Comparison of ENCODE assay signal across 27 mouse cellular contexts in genomic region chr9:112344792-112345191, GRCm38 (mm10).
DNase-seq lines count a peak whose midpoint lies in the region; ATAC-seq and TF ChIP-seq lines count a peak whose summit lies in the region.
"Had no signal": no experiment of that assay in that cellular context is flagged by ENCODE, and none has a peak within 500 bp of the region (broad histone marks: within the 10 kb centered on the region; RNA-seq: fewer than 3 reads in every experiment).

No protein-coding gene starts in this region.

- intact Hi-C loops in gastrocnemius, postnatal 14 days (cut with DNase I; ENCODE audit: low total_unique reads): no loop called here

- H3K4me2 ChIP-seq in limb, embryonic 11.5 days (ENCODE audit: low read depth, severe bottlenecking): no peak overlapping the region
- H3K4me2 ChIP-seq in myocyte (ENCODE audit: low read depth): peak overlapping the region; percentile 38
- H3K4me2 ChIP-seq in hindbrain, embryonic 14.5 days (replicated peaks): no peak overlapping the region
- H3K4me2 ChIP-seq: heart, embryonic 12.5 days; hindbrain, embryonic 13.5 days; midbrain, embryonic 15.5 days had no signal

- no peak overlapping the region for H3K27ac ChIP-seq in limb, embryonic 11.5 days (replicated peaks; ENCODE audit: low read depth, low read length)
- no peak overlapping the region for H3K27ac ChIP-seq in limb, embryonic 10.5 days
- no peak overlapping the region for H3K27ac ChIP-seq in hindbrain, embryonic 14.5 days
- H3K27ac ChIP-seq: hindbrain, embryonic 13.5 days; left cerebral cortex, adult 2 months; midbrain, embryonic 15.5 days; stomach, postnatal 0 days had no signal

- no peak for TF ChIP-seq POLR2A in myocyte (IDR thresholded peaks at IDR 0.05; ENCODE audit: insufficient read length, low read depth)

- no peaks in the 10 kb centered on the region for H3K36me3 ChIP-seq in limb, embryonic 11.5 days (ENCODE audit: control insufficient read depth, insufficient read depth, low read length)
- H3K36me3 ChIP-seq in limb, embryonic 10.5 days: no peaks in the 10 kb centered on the region
- H3K36me3 ChIP-seq in myocyte (ENCODE audit: control insufficient read depth, insufficient read depth): no peaks in the 10 kb centered on the region
- H3K36me3 ChIP-seq in hindbrain, embryonic 14.5 days (replicated peaks; ENCODE audit: control insufficient read depth, insufficient read depth): no peaks in the 10 kb centered on the region
- H3K36me3 ChIP-seq: heart, embryonic 12.5 days; hindbrain, embryonic 13.5 days; midbrain, embryonic 15.5 days had no signal

- H3K9me3 ChIP-seq in limb, embryonic 11.5 days (ENCODE audit: control insufficient read depth, low read length): no peaks in the 10 kb centered on the region
- no peaks in the 10 kb centered on the region for H3K9me3 ChIP-seq in limb, embryonic 10.5 days (replicated peaks)
- H3K9me3 ChIP-seq in hindbrain, embryonic 14.5 days (ENCODE audit: control insufficient read depth, low read length): no peaks in the 10 kb centered on the region
- H3K9me3 ChIP-seq: heart, embryonic 12.5 days; hindbrain, embryonic 13.5 days; midbrain, embryonic 15.5 days had no signal

- H3K4me3 ChIP-seq in limb, embryonic 11.5 days (ENCODE audit: low read depth, low read length): no peak overlapping the region
- no peak overlapping the region for H3K4me3 ChIP-seq in limb, embryonic 10.5 days
- H3K4me3 ChIP-seq in myocyte: no peak overlapping the region
- H3K4me3 ChIP-seq in hindbrain, embryonic 14.5 days (replicated peaks; ENCODE audit: low read length): no peak overlapping the region
- H3K4me3 ChIP-seq: erythroblast, embryonic 14.5 days; heart, embryonic 12.5 days; hindbrain, embryonic 13.5 days; left cerebral cortex, adult 2 months; midbrain, embryonic 15.5 days had no signal

- H3K79me2 ChIP-seq in myocyte (ENCODE audit: control insufficient read depth, insufficient read depth): no peaks in the 10 kb centered on the region

- H3K9ac ChIP-seq in limb, embryonic 11.5 days (ENCODE audit: low read length): no peak overlapping the region
- no peak overlapping the region for H3K9ac ChIP-seq in hindbrain, embryonic 14.5 days
- H3K9ac ChIP-seq: heart, embryonic 12.5 days; hindbrain, embryonic 13.5 days; midbrain, embryonic 15.5 days had no signal

- peak; percentile 38; the same call in 1 of the 2 replicates for ATAC-seq in limb, embryonic 11.5 days (ENCODE audit: insufficient number of reproducible peaks, low FRiP score, low TSS enrichment, low read depth)
- no peak for ATAC-seq in hindbrain, embryonic 14.5 days (ENCODE audit: low FRiP score)
- ATAC-seq: CD4-positive, CD25-positive, alpha-beta regulatory T cell, adult 4 months; forebrain, embryonic 14.5 days; midbrain, embryonic 15.5 days; Patski had no signal

- peak; percentile 6 for DNase-seq in embryo, embryonic 11 days
- no peak for DNase-seq in embryo, embryonic 9.5 days (ENCODE audit: extremely low spot score)
- peak; percentile 24 for DNase-seq in limb, embryonic 11.5 days (ENCODE audit: low spot score)
- DNase-seq in limb, embryonic 10.5 days (ENCODE audit: low spot score): no peak
- peak; percentile 14 for DNase-seq in gastrocnemius, postnatal 14 days
- no peak for DNase-seq in hindbrain, embryonic 14.5 days (ENCODE audit: low spot score)
- DNase-seq in right cerebral cortex, postnatal 10 days (ENCODE audit: low spot score in 2 of 2): no peak
- DNase-seq: adrenal gland, adult 8-10 months; cerebellum, adult 9-11 months; heart, adult 11 months; heart, postnatal 14 days; kidney, postnatal 10 days; layer of hippocampus, adult 9-11 months; left cerebral cortex, postnatal 4 days; lung, postnatal 10 days; retina, postnatal 1 day; right cerebral cortex, postnatal 4 days had no signal

- H3ac ChIP-seq in myocyte (ENCODE audit: control insufficient read depth, insufficient read length): no peak overlapping the region

- WGBS in limb, embryonic 11.5 days: 69% methylated on average over 1 of the region's 1 CpGs
- 63% methylated on average over 1 of the region's 1 CpGs for WGBS in limb, embryonic 10.5 days
- WGBS in hindbrain, embryonic 14.5 days: 64% methylated on average over 1 of the region's 1 CpGs

- no peaks in the 10 kb centered on the region for H3K4me1 ChIP-seq in limb, embryonic 11.5 days (ENCODE audit: control insufficient read depth, insufficient read depth, low read length)
- H3K4me1 ChIP-seq in limb, embryonic 10.5 days: no peaks in the 10 kb centered on the region
- no peaks in the 10 kb centered on the region for H3K4me1 ChIP-seq in hindbrain, embryonic 14.5 days (replicated peaks; ENCODE audit: control insufficient read depth, insufficient read depth, low read length)
- H3K4me1 ChIP-seq: heart, embryonic 12.5 days; hindbrain, embryonic 13.5 days; midbrain, embryonic 15.5 days had no signal

- H3K27me3 ChIP-seq in limb, embryonic 11.5 days (ENCODE audit: control insufficient read depth, insufficient read depth, low read length): no peaks in the 10 kb centered on the region
- no peaks in the 10 kb centered on the region for H3K27me3 ChIP-seq in limb, embryonic 10.5 days (ENCODE audit: low read depth, poor library complexity, severe bottlenecking)
- H3K27me3 ChIP-seq in myocyte (ENCODE audit: control insufficient read depth, insufficient read depth, insufficient read length): no peaks in the 10 kb centered on the region
- no peaks in the 10 kb centered on the region for H3K27me3 ChIP-seq in hindbrain, embryonic 14.5 days (ENCODE audit: control insufficient read depth, insufficient read depth, low read length)
- H3K27me3 ChIP-seq: heart, embryonic 12.5 days; hindbrain, embryonic 13.5 days; midbrain, embryonic 15.5 days; Patski had no signal

TF ChIP-seq in myocyte, 11 proteins besides CTCF, POLR2A, EP300 and RAD21:
- TF ChIP-seq USF1 (IDR thresholded peaks at IDR 0.05; ENCODE audit: low read depth) (no peak), MYOG (IDR thresholded peaks at IDR 0.05; ENCODE audit: control insufficient read depth in 1 of 3, insufficient read depth in 1 of 3, insufficient read length in 2 of 3, low read depth in 2 of 3) (peak; percentile 23 to 89 (median 85)), E2F4 (IDR thresholded peaks at IDR 0.05; ENCODE audit: insufficient read depth) (no peak), TCF12 (IDR thresholded peaks at IDR 0.05; ENCODE audit: insufficient read depth, poor library complexity, severe bottlenecking) (peak; percentile 94), CEBPB (IDR thresholded peaks at IDR 0.05; ENCODE audit: insufficient read depth, poor library complexity, severe bottlenecking) (no peak), MAX (IDR thresholded peaks at IDR 0.05; ENCODE audit: low read depth) (no peak), TCF3 (IDR thresholded peaks at IDR 0.05; ENCODE audit: insufficient read length, low read depth) (peak; percentile 52), MYOD1 (IDR thresholded peaks at IDR 0.05; ENCODE audit: control insufficient read depth in 1 of 3, insufficient read length in 2 of 3, low read depth in 2 of 3) (peak; percentile 65 to 86 (median 68)), SRF (IDR thresholded peaks at IDR 0.05; ENCODE audit: control insufficient read depth, insufficient read length, low read depth) (no peak)

Comparison
In these comparisons a context has a peak if more than half of its experiments do, and no peak if none do; other contexts are left out.
1. DNase-seq: peak in embryo, embryonic 11 days (single experiment), limb, embryonic 11.5 days (single experiment) and gastrocnemius, postnatal 14 days (single experiment); none in embryo, embryonic 9.5 days (single experiment), limb, embryonic 10.5 days (single experiment), hindbrain, embryonic 14.5 days (single experiment) and right cerebral cortex, postnatal 10 days (0 of 2).